Mouse (Mus musculus) gastrocnemius, postnatal 4 days (tissue): ENCODE data around the gene Glg1. TPM values are rescaled to one million over a fixed set of nuclear protein-coding genes. Genes with fewer than 3 reads are reported as not detected.
A peak's percentile ranks its signal among the peaks of the same experiment; 100 is the strongest.
"Not testable (repeated sequence)": the region's sequence is repeated elsewhere in the genome, so short reads cannot be mapped to it uniquely, and the experiment has no call there.

Source experiments
- DNase-seq, 2 experiments: peaks; one replicate each; pipeline ENCODE4 v3.0.0; 2021 to 2022; ENCODE audit warnings: low spot score in 2 of 2, mixed read lengths in 2 of 2
- long read RNA-seq, 2 experiments: library from polyadenylated mRNA; stranded (forward); transcript quantifications; one replicate each; pipeline ENCODE4 v2.0.0; 2021
- total RNA-seq, 2 experiments: library from RNA; stranded (reverse); gene quantifications; 2 replicates each; pipeline ENCODE4 v1.2.3; 2021

Gene Glg1
- total RNA-seq, result 10 to 100 TPM; 90.1 to 92.8 TPM
- long read RNA-seq, experiment 1, full-length matches to known transcripts, result 23 of 49 reads
- long read RNA-seq, experiment 1, partial matches to known transcripts, result 5 of 49 reads
- long read RNA-seq, experiment 1, other reads (novel, unspliced or antisense), result 21 of 49 reads
- long read RNA-seq, experiment 2, full-length matches to known transcripts, result 37 of 63 reads
- long read RNA-seq, experiment 2, partial matches to known transcripts, result 5 of 63 reads
- long read RNA-seq, experiment 2, other reads (novel, unspliced or antisense), result 21 of 63 reads

DNA sequence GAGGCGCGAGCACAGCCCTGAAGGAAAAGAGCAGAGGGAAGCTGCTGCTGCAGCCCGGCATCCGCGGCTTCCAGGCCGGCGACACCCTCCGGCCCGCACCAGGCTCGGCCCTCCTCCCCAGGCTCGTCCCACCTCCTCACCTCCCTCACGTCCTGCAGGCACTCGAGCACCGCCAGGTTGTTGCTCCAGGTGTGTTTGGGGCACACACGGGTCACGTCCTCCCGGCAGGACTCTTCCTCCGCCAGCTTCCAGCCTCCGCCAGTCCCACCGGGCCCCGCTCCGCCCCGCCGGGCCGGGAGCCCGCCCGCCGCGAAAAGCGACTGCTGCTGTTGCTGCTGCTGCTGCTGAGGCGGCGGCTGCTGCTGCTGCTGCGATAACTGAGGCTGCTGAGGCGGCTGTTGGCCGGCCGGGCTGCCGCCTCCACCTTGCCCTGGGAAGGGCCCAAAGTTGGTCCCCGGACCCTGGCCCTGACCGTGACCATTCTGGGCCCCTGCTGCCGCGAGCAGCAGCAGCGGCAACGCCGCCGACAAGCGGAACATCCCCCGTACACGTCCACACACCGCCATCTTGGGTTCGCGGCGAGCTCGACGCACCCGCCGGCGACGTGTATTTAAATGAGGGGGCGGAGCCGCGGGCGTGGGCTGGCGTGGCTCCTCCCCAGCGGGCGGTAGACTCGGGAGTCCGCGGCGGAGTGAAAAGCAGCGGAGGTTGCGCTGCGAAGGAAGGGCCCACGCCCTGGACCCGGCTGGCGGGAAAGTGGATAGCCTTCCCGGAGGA lies at the start of gene Glg1:
Gene Glg1 (minus strand): TSS at position 586 of the 777 bp plus-strand sequence.
- DNase-seq, result peak; percentile 93 to 95

DNA sequence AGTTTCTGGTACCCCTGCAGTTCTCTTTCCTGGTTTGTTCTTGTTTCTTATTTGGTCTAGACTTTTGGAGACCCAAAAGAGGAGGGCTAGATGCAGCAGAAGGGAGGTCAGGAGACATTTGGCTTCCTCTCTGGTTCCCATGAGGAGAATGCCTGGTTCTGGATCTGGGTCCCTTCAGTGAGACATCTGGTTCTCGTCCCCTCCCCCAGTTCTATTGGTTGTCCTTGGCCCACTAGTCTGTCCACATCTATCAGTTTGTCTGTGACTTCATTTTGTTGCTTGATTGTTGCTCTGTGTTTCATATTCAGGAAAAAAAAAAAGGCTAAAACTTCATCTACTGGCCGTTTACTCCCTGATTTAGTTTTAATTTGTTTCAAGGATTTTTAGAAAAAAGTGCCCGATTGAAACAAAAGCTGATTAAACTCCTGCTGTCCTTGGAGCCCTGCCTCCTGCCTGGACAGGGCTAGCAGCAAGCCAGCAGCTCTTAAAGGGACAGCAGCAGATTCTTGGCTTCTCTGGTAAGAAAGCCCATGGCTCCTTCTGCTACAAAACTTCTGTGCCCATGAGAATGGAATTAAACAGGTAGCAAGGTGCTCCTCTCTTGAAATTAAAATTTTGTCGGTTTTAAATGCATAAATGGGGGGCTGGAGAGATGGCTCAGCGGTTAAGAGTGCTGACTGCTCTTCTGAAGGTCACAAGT lies 46.2 kb upstream of the Glg1 start:
- DNase-seq, result no peak

DNA sequence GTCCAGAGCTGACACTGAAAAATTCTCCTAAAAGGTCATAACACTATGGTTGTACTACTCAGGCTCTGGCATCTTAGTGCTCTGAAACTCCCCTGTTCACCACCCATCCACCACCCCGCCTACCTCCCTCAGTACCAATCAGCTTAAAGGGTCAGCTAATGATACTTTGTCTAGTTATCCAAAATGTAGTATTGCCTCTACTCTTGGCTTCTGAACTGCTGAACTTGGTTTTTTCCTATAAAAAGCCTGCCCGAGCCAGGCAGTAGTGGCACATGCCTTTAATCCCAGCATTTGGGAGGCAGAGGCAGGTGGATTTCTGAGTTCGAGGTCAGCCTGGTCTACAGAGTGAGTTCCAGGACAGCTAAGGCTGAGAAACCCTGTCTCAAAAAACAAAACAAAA lies 45.3 kb upstream of the Glg1 start:
- DNase-seq, result no peak

DNA sequence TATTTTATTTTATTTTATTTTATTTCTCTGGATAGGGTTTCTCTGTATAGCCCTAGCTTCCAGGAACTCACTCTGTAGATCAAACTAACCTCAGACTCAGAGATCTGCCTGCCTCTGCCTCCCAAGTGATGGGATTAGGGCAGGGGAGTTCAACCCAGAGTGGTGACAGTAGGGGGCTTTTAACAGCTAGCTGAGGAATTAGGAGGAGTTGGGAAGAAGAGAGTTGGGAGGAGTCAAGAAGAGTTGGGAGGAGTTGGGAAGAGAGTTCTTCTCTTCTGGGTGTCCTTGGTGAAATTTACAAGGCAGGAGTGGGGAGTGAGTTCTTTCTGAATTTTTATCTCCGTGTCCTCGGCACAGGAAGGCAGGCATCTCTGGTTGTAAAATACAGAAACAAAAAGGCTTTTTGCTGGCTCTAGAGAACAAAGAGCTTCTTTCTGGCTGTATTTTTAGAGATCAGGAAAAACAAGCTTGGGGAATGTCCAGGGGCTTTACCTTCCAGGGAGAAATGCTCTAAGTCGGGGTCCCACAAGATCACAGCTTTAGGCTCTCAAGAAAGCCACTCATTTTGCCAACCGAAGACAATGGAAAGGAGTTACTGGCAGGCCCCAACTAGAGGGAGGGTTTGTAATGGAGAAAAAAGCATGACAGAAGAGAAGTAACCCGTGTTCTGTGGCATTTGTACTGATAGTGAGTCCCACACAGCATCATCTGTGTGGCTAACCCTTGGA lies 44.2 kb upstream of the Glg1 start:
- DNase-seq, result not testable (repeated sequence)

DNA sequence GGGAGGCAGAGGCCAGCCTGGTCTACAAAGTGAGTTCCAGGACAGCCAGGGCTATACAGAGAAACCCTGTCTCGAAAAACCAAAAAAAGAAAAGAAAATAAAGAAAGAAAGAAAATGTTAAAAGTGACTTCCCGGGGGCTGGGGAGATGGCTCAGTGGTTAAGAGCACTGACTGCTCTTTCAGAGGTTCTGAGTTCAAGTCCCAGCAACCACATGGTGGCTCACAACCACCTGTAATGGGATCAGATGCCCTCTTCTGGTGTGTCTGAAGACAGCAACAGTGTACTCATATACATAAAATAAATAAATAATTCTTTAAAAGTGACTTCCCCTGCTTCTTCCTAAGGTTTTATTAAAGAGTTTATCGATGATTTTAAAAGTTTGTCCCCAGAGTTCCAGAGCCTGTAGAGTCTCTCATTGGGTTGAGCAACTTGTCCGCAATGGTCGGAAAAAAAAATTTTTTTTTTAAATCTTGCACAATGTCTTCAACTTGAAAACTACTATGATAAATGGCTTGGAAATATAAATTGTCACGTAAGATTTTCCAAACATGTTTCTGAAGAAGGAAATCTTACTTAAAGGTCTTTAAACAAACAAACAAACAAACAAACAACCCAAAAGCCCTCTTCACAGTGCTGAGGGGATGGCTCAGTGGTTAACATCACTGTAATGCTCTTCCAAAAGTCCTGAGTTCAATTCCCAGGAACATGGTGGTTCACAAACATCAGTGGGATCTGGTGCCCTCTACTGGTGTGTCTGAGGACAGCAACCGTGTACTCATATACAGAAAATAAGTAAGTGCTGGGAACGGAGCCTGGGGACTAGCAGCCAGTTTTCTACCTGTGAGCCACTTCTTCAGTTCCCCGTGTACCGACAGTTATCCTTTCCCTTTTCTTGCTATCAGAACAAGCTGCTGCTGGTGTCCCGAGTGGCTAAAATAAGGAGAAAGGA lies 41.9 kb upstream of the Glg1 start:
- DNase-seq, result no peak

DNA sequence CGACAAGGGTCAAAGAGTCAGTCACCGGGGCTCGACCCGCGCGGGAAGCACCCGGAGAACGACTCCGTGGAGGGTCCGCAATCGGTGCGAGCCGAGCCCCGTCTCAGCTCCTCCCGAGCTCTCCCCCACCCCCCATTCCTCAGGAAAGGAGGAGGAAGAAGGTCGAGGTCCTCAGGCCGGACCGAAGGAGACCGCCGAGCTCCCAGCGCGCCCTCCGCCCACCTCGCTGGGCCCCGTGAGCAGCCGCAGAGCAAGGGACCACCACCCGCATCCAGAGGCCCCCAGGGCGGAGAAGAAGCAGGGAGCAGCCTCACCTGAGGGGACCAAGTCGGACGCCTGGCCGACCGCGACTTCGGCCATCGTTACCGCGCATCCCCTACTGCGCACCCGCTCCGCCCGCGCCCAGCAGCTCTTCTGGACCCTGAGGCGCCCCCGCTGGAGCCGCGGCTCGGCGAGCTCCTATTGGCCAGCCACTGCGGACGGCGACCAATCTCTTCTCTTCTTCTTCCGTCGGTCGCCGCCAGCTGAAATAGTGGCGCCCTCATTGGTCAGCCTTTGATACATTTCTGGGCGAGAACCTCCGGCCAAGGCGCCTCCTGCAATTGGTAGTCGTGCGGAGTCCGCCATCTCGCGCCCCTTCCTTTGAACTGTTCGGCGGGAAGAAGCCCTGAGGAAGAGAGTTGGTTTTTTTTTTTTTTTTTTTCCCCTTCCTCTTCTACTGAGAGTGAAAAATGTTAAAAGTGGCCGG lies 41.0 kb upstream of the Glg1 start, which contains the start of gene Rfwd3:
Gene Rfwd3 (minus strand): TSS at position 402 of the 748 bp plus-strand sequence.
- DNase-seq, result peak; percentile 94 to 95

DNA sequence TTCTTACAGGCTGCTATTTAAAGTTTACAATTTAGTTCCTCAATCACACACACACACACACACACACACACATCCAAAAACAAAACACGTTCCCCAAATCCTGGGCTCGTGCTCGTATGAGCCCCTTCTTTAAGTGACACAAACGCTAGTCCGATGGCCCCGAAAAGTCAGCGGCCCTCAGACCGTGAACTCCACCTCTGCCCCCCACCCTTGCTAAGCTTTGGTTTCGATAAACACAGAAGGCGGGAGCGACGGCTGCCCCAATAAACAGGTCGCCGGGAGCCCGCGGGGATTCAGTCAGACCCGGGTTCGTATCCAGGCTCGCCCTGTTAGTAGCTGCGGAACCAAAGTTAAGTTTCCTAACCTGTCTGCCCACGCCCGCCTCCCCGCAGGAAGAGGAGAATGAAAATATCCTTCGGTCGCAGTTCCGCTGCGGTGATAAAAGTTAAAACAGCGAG lies 40.4 kb upstream of the Glg1 start:
- peak; percentile 35 to 57 for DNase-seq

DNA sequence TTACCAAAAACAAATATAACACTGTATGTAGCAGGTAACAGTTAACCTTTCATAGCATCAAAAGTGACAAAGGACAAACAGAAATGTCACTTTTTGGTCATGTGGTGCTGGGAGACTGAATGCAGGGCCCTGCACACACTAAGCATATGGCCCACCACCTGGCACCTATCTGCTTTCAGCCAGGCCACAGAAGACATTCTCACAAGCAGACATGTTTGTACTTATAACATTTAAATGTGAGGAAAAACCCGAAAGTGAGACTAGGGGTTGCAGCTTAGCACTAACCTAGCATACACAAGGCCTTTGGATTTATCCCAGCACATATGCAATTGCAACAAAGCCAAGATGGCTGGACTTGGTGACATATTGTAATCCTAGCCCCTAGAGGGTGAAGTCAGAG lies 39.0 kb upstream of the Glg1 start:
- DNase-seq, result no peak

DNA sequence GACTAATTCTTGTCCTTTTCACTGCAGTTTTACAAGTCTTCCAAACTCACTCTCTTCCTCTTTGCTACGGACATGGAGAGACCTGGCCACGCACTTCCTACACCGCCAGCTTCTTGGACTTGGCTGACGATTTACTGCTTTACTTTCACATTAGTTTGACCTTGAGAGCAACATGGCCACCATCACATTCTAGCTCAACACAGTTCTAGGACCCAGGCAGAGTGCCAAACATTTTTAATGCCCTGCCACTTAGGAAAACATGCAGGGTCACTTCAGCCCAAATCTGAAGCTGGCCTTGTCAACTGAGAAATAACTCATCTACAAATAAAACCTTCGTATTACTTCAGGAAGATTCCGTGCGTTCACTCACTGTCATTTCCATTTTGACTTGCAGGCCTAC lies 32.7 kb upstream of the Glg1 start:
- DNase-seq, result no peak

DNA sequence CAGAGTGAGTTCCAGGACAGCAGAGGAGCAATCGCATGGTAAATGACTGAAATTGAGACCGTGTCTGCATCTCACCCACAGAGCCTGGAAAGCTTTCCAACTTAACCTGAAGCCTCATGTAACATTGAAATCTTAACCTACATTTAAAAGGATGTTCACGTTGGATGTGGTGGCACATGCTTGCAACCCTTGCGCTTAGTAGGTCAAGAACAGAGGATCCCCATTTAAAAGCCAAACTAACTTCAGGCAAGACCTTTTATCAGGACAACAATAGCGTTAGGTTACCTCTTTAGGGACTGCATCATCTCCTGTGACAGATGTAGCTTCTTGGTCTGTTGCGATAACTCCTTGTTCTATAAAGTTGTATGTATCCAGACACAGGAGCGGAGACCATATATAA lies 31.6 kb upstream of the Glg1 start:
- no peak for DNase-seq

DNA sequence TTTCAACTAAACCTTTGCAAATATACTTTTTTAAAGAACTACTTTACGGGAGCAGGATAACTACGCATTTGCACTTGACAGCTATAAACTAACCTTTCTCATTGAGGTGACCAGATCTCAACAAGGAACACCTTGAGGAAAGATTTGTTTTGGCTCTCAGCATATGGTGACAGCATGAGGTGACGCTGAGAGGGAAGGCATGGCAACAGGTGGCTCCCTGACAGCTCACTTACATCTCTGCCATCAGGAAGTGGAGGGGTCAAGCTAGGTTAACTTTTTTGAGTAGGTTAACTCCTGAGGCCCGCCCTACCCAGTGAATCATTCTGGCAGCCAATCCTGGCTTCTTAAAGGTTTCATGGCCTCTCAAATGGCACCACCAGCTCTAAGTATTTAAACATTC lies 26.6 kb upstream of the Glg1 start:
- DNase-seq, result no peak

DNA sequence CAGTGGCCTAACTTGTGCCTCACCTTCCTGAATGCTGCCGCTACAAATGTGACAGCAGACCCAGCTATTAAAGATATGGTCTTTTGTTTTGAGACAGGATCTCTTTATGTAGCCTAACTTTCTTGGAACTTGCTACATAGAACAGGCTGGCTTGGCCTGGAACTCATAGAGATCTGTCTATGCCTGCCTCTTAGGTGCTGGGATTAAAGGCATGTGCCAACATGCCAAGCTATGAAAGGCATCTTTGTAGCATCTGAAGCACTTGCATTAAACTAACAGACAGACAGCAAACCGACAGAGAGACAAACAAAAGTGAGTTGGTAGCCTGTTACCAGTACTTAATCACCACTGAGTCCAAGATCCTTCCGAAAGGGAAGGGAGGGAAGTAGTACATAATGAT lies 23.1 kb upstream of the Glg1 start:
- DNase-seq, result no peak

DNA sequence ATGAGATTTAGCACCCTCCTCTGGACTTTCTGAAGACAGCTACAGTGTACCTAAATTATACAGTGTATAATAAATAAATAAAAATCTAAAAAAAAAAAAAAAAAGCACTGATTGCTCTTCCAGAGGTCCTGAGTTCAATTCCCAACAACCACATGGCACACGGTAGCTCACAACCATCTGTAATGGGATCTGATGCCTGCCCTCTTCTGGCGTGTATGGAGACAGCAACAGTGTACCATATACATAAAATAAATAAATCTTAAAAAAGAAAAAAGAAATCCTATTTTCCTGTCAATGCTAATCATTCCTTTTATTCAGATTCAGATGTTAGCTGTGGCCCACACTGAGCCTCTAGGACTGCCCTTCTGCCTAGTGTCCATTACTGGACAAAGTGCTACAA lies 9.3 kb upstream of the Glg1 start:
- no peak for DNase-seq

DNA sequence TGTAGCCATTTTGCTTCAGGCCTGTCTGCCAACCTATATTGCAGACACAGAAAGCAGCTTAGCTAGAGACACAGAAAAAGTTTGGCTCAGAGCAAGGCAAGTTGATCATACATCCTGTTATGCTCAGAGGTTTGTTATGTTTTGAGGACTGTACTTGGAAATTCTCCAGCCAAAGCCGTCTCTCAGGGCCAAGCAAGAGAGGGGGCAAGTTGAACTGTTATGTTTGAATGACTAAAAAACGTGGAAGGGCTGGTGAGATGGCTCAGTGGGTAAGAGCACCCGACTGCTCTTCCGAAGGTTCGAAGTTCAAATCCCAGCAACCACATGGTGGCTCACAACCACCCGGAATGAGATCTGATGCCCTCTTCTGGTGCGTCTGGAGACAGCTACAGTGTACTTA lies 7.1 kb upstream of the Glg1 start:
- DNase-seq, result not testable (repeated sequence)

DNA sequence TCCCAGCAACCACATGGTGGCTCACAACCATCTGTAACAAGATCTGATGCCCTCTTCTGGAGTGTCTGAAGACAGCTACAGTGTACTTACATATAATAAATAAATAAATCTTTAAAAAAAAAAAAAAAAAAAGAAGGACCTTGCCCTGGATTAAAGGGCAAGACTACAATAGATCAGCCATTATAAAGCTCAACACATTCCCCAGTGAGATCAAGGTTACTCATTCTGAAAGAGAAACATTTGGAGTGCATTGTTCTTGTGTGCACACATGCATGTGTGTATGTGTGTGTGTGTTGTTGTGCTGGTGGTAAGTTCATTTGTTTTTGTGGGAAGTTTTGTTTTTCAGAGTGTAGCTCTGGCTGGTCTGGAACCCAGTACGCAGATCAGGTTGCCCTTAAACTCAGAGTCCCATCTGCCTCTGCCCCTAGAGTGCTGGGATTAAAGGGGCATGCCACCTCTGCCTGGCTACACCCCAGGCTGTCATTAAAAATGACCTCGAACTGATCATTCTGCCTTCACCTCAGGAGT lies 5.7 kb upstream of the Glg1 start:
- DNase-seq, result no peak

DNA sequence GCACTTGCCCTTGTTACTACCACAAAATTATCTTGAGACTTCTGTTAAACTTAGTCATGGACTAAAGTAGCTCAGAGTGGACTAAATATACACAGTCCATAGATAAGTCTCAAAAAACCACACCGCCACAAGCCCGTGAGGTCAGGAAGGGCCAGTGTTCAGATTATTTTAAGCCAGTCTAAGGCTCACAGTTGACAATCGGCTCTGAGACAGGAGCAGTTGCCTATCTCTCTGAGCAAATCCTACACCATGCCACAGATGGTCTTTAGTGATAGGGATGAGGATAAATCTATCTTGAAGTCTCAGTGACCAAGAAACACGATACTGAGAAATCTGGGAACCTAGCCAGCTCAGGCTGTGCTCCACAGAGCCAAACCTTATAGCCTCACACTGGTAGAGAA lies 3.0 kb upstream of the Glg1 start:
- no peak for DNase-seq

DNA sequence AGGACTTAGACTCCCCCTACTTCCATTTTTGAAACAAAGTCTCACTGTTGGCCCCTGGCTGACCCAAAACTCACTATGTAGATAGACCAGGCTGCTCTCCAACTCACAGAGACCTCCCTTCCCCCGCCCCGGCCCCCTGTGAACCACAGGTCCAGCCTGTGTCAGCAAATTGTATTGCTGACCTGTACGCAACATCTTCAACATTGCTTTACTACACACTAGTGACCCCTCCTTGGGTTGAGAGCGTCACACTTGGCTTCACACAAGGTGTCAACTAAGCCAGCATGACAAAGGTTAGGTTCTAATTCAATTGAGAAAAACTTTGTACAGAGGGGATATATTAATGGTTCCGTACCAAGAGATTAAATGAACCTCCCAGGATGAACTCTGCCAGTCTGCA lies 1.2 kb upstream of the Glg1 start:
- no peak for DNase-seq

DNA sequence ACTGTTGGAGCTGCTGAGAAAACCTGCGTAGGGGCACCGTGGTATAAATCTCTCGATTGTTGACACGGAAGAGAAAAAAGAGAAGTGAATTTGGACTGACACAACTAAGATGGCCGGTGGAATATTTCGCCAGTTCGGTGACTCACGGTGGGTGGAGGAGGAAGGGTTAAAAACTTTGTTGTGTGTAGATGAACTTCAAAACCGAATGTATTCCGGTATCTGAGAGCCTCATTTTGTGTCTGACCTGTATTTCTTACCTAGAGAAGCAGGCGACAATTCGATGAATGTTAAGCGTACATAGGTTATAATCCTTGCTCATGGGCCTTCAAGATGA lies 359 bp upstream of the Glg1 start:
- no peak for DNase-seq

DNA sequence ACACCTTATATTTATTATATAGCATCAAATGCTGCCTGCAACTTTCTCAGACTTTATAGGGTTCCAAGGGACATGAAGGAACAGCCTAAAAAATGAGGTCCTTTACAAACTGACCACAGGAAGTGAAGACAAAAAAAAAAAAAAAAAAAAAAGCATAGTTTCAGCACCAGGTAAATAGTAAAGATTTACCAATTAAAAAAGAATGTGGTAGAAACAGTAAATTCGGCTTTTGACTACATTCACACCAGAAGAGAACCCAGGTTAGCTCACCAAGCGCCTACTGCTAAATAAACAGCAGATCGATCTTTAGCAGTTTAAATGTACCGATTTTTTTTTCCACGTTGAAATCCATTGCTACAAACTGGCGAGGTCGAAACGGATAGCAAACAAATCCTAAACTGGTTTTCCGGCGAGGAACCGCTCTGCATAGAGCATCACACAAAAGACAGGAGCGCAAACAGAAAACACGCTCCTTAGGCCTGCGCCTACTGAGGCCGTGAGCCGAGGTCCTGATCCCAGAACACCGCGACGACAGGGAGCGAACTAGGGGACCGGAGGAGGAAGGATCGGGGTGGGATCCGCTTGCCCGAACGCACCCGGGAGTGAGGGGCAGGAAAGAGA lies 896 bp downstream of the Glg1 start:
- DNase-seq, result no peak
